Mouse (Mus musculus) lung, postnatal 10 days (tissue): ENCODE results near the gene Zfand3.

Experiments
- DNase-seq: peaks from one replicate; pipeline ENCODE4 v3.0.0; 2021

Gene Zfand3

DNA sequence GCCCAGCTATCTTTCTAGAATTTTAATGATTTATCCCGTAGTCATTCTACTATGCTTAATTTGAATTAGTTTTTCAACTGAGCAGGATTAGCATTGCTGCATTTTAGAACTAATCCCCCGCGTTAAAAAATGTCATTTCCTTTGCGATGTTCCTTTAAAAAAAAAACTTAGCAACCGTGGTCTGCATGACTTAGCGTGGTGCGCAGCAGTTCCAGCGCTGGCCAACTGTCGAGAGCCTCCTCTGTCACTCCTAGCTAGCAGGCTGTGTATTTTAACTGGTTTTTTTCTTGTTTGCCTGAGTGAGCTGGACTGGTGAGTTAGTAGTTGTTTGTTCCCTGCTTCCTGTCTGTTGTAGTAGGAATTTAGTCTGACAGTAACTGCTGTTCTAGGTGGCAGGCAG is 48.9 kb downstream of the Zfand3 start:
- DNase-seq = peak; percentile 44

DNA sequence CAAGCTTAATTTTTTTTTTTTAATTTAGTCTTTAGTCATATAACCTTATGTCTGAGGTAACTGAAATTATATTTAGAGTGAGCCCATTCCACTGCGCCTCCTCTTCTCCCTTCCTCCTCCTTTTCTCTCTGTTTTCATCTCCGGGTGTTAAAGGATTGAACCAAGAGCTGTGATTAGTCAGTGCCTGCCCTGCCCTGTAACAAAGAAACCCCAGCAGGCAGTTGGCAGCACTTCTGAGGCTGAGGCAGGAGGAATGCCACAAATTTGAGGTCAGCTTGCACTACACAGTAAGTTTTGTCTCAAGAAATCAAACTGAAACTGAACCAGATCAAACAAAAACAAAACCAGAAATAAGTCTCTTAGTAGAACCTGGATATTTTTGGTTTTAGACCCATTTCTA is 49.3 kb downstream of the Zfand3 start:
- no peak for DNase-seq

DNA sequence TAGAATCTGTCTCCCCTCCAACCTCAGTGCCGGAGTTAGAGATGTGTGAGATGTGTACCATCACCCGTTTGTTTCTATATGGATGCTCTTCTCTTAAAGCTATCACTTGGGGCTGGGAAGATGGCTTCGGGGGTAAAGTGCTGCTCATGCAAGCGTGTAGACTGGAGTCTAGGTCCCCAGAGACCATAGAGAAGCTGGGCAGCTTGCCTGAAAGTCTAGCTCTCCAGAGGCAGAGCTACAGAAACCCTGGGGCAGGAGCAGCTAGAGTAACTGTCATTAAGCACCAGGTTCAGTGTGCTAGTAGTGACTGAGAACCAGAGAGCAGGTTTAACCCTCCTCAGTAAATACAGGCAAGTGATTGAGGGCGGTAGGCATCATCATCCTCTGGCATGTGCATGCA is 51.7 kb downstream of the Zfand3 start:
- no peak for DNase-seq

DNA sequence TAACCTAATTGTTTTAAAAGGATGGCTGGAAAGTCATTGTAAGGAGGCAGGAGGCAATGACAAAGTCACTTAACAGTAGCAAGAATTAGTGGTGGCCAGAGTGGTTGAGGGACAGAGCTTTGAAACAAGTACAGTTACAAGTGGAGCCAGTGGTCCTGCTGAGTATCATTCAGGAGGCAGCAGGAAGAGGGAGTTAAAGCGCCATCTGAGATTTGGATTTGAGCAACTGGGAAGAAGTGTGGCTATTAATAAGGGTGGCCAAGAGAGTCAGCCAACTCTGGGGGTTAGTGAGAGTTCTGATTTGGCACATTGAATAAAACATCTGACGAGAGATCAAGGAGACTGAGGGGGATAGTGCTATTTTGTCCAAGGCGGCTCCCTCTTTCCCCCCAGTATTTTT is 54.1 kb downstream of the Zfand3 start:
- DNase-seq = peak; percentile 23

DNA sequence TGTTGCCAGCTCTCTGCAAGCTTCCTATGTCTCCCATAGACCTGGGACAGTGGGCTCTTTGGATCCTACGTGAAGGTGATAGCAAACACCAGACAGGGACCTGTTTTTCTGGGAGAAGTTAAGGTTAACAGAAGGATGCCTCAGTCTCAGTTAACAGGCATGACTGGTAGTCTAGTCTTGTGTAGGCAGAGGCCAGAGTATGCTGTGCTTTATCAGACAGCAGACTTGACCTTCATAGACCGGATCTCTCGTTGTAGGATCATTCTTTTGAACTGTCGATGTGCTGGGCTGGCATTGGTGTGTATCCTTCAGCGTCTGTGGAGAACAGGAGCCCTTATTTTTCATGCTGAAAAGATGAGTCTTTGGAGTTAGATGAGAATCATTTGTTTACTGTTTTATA is 54.5 kb downstream of the Zfand3 start:
- DNase-seq = no peak

DNA sequence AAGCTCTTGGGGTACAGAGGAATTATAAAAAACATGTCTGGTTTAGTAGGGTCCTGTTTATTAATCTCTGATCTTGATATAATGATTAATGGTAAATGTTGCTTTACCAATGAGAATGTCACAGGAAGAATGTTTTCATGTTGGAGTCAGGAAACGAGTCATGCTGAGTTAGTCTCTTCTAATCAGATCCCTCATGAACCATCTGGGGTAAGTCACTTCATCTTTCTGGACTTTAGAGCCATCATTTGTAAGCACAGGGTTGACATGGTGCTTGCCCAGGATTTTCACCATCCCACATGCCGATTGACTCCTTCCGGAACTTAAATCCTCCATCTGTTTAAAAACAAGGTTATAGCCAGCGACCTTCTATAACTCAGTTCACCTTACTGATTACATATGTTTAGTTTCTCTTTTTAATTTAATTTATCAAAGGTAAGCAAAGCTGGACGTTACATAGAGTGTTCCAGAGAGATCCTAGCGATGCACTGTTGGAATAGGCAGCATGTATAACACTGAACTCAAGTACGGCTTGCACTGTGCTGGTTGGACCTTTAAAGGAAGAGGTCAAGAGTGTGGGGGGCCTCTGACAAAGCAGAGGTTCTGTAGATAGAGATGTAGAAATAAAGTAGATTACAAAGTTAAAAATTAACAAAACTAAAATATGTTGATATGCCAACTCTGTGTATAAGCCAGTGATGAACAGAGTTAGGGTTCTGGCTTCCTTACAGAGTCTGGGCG is 56.7 kb downstream of the Zfand3 start:
- DNase-seq = no peak

DNA sequence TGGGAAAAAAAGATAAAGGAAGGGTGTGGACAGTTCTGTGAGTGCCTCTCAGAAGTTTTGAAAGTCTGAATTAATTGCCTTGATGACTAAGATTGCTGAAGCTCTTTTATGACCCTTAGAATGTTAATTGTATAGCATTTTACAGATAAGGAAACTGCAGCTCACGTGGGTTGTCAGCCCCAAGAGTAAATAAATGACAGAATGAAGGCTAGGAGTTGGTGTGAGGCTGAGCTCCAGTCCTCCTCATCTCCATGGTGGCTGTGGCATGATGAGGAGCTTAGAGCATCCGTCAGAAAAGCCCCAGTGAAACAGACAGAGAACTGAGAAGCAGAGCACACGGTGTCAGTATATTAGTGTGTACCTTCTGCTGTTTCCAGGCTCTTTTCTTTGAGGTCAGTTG is 59.3 kb downstream of the Zfand3 start:
- no peak for DNase-seq

DNA sequence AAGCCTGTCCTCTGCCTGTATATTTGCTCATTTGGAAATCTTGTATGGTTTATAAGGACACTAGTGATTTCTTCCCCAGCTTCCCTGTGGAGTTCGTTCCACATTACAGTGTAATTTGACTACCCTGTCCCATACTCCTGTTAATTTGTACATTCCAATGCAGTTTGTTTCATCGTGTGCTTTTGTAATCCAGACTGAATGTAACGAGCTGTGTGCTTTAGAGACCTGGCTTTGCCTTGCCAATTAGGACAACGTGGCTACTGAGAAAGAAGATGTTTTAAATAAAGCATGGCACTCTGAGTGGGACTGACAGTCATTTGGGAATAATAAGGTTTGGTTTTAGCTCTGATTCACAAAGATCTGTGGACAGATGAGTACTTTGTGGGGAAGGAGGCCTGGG is 60.2 kb downstream of the Zfand3 start:
- DNase-seq = no peak

DNA sequence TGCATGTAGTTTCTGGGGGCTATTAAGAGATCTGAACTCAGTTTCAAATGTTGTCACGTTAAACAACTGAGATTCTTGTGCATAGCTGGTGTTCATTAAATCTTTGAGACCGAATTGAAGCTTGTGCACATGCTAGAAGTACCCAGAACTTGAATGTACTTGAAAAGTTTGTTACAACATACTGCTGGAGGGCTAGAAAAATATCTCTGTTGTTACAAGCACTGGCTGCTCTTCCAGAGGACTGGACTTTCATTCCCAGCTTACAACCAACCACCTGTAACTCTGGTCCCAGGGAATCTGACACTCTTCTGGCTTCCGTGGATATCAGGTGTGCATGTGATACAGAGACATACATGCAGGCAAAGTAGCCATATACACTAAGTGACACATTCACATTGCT is 65.2 kb downstream of the Zfand3 start:
- DNase-seq = no peak

DNA sequence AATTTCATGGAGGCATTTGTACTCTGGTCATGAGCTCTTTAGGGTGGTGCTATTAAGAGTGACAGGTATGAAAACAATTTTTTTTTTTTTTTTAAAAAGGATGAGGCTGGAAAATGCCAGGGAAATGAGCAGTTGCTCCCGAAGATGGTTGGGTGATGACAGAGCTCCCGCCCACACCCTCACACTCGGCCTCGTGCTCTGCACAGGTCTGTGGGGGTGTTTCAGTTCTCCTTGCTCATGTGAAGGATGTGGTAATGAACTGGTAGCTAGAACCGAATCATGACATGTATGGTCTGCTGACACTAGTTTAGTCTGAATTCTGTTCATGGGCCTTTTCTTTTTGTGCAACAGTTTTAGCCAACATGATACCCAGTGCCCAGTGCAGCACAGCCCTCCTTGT is 66.1 kb downstream of the Zfand3 start:
- DNase-seq = no peak

DNA sequence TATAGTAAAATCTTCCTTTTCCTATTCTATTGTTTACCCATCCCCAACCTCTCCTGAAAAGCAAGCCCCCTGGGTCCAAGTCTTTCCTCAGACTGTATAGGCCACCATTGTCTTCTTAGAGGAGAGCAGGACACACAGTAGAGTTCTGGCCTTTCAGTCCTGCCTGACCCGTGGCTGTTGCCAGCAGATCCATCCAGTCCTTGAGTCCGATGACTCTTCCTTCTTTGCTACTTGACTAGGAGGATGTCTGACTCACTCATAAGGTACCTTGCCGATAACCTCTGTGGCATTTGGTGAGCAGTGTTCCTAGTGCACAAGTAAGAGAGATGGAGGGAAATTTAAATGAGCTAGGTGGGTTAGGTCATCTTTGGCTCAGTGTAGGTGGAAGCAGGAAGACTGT is 68.1 kb downstream of the Zfand3 start:
- DNase-seq = no peak

DNA sequence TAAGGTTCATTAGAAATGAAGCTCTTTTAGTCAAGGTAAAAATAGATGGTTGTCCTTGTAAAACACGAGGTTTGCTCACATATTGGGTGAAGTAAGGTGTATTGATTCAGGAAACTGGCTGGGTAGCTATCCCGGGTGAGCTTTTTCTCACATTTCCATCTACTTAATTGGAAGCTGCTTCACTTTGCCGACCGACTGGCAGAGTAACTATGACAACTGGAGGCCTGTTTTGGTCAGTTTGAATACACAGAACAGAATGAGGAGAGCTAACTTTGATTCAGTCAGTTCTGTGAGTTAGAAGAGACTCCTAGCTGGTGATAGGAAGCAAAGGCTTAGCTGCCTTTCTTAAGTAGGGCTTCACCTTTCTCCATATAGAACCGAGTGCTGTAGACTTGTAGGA is 71.4 kb downstream of the Zfand3 start:
- no peak for DNase-seq

DNA sequence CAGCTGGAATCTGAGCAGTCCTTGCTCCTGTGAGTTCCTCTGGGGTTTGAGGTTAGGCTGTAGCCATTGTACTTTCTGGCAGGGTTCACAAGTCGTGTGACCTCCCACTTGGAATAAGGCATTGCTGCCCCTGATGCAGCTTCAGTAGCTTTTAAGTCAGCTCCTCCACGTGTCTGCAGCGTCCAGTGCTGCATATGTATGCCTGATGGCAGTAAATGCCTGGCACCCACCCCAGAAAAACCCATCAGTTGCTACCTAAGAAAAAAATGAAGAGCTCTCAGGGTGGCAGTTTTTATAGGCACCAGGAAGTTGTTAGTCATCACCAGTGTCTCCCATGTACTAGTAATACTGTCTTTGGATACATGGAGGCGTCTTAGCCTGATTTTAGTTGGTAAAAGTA is 79.5 kb downstream of the Zfand3 start:
- DNase-seq = no peak

DNA sequence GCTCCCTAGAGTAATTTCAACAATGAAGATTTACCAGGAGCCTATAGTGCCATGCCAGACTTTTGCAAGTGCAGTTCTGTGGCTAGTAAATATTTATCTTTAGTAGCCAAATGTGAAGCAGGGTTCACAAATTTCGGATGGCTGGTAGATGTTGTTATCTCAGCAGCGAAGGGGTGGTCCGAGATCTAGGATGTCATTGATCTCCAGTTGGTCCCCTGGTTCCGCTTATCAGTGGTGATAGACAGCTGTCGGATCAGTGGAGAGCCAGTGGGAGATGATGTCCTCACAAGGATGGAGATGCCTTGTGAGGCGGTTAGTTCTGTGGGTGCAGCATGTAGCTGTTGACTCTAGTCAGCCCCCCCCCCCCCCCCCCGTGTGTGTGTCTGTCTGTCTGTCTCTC is 82.2 kb downstream of the Zfand3 start:
- no peak for DNase-seq

DNA sequence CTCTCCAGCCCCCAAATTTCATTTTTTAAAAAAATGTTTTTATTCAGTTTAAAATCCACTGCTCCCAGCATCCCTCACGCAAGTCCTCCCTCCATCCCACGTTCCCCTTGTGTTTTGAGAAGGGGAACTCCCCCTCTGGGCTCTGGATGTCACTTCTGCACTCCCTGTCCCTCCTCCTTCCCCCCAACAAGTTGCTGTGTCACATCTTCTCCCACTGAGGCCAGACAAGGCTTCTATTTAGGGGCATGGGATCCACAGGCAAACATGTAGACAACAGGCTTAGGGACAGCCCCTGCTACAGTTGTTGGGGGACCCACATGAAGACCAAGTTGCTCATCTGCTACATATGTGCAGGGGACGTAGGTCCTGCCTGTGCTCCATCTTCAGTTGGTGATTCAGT is 83.9 kb downstream of the Zfand3 start:
- DNase-seq = no peak

DNA sequence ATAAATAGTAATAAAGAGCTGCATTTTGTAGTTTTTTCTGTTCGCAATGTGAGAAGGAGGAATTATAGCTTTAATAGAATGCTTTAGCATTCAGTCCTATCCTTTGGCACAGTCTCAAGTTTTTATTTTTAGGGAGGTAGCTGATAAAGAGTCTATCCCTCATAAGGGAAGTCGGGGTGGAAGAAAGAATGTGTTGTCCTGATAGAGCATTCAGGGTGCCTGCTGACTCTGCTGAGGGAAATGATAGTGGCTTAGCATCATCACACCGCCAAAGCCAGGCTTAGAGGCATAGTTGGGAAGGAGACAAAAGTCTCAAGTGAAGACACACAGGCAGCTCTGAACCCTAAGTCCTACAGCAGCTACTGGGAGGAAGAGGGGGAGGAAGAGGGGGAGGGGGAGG is 85.9 kb downstream of the Zfand3 start:
- no peak for DNase-seq

DNA sequence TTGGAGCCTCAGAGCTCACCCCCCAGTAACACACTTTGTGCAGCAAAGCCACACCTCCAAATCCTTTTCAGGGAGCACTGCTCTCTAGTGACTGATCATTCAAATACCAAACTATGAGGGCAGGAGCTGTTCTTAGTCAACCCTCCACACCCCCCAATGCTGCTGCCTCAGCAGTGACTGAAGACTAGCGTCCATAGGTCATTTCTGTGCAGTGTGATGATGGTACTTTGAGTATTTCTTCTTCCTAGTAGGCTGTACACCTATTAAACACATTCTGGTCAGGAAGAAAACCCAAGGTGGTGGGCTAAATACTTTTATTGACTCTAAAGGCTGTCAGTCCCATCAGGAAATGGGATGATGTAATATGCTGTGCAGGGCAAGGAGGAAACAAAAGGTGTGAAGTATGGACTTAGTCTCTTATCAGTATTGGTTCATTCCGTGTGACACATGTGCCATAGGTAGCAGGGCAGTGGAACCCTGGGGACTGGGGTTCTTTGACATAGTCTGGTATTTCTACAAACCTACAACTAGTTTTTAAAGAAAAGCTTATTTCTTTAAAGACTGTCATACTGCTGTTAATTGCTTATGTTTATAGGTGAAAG is 88.7 kb downstream of the Zfand3 start:
- no peak for DNase-seq

DNA sequence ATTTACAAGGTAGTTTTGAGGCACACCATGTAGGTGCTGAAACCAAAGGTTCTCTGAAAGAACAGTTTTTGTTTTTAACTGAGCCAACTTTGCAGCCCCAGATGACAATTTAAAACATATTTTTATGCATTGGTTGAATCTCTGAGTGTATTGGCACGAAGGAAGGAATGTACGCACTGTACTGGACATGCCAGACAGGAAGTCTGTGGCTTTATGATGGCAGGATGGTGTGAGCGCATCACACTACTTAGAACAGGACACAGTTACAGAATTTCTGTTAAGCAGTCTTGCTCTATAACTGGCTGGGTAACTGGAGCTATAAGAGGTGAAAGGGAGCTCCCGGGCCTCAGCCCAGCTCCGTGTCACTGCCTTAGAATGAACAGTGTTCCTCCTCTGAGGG is 92.6 kb downstream of the Zfand3 start:
- DNase-seq = no peak

DNA sequence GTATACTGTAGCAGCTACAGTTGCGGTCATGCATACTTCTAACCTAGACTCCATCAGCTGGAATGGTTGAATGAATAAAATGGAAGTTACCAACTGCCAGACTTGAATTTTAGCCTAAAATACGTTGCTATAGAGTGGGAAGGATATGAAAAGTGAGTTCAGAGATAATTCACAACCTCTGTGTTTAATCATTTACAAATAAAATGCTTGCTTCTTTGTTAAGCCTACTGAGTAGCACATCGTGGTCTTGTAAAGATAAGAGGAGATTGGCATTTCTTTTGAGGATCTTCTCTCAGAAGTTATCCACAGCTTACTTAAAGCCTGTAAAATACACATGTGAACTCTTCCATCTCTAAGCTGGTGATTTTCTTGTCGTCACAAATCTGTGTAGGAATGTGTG is 93.1 kb downstream of the Zfand3 start:
- DNase-seq = no peak

DNA sequence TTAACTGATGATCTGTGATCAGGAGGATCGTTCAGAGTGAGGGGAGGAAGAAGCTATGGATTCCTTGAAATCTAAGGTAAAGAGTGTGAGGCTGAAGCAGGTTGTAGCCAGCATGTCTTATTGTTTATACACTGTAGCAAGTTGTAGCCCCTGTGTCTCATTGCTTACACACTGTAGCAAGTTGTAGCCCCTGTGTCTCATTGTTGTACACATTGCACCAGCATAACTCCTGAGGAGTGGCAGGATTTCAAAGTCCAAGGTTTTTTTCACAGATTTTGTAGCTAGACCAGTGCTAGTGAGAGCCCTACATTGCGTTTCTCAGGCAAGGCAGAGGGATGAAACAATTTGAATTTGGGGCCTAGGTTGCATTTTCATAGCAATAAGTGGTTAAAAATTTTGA is 95.1 kb downstream of the Zfand3 start:
- no peak for DNase-seq

DNA sequence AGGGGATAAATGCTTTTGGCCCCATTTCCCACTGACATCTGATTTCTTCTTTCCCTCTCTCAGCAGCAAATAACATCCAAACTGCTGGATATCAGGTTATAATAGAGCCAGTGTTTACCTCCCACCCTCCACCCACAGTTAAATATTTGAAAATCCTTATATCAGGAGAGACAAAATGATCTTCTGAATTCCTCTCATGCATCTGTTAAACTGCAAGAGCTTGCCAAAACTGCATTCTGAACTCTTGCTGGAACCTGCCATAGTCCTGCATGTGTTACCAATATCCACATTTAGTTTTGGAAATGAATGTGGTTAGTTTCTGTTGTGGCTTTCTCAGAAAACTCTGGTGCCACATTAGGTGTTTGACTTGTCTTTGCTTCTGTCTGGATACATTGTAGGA is 97.3 kb downstream of the Zfand3 start:
- no peak for DNase-seq

DNA sequence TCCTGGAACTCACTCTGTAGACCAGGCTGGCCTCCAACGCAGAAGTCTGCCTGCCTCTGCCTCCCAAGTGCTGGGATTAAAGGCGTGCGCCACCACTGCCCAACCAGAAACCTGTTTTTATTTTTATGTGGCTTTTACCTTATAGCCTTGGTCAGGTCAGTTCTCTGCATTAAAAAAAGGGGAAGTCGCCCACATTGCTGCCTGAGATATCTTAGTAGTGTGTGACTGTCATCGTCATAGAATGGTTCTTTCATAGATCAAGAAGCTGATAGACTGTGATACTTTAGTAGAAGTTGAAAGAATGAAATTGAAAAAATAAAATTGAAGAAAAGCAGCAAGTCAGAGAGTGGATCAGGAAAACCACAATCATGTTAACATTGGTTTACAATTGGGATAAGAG is 98.5 kb downstream of the Zfand3 start:
- no peak for DNase-seq

DNA sequence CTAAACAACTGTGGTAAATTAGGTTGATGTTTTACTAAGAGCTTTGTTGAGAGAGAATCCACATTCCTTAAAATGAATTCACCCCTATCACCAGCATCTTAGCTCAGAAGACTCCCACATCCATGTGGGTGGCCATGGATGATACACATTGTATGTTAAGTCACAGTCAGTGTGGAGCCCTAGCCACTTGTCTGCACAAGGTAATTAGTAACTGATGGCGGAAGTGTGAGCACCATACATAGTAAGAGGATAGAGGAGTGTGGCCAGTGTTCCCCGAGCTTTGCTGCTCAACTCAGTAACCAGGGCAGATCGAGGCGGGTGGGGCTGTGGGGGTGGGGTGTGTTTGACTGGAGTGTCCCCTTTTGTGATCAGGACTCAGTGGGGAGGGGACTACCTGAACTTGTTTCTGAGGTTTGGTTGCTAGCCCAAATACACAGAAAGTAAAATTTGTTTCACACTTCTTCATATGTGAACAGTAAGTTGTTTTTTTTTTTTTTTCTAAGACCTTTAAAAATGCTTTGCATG is 99.2 kb downstream of the Zfand3 start:
- no peak for DNase-seq

DNA sequence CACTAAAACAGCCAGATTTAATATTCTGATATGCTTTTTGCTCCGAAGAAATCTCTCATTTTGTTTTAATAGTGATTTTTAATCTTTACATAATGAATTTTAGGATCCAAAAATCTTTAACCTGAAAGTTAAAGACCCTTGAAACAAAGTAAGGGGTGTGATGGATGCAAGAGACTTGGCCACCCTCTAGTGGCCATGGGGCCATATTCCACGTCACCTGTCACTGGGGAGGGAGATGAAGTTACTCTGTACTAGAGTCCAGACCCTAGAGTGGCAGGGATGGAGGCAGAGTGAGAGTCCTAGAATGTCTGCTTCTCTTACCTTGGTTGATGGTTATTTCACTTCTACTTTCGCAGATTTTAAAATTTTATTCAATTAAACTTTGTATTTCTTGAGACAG is 100.8 kb downstream of the Zfand3 start:
- DNase-seq = peak; percentile 27

DNA sequence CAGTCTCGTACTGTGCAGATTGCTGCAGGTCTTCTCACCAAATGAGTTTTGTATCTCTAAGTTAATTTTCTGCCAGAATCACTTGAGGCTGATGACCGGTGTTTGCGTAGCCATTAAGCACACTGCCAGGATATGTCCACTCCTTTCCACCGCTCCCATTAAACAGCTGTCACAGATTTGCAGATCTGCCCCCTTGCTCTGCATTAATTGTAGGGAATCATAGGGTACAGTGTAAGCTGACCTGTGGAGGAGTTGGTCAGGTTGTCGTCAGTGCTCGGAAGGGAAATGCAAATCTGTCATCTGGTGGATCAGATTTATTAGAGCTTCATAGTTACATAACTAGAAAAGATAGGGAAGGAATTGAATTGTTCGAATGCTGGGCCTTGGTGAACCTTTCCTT is 106.1 kb downstream of the Zfand3 start:
- DNase-seq = no peak
